Mouse (Mus musculus) mature B cell (primary cell): ENCODE results near the gene Gm12216.
"Not testable (repeated sequence)": the region's sequence is repeated elsewhere in the genome, so short reads cannot be mapped to it uniquely, and the experiment has no call there.

Source experiments
- in situ Hi-C: fragments of 300-500 bp; cut with MboI; formaldehyde crosslinking; loops from 2 replicates; pipeline ENCODE4 v1.14.3; 2019

Gm12216 gene

GRCm38 (mm10) chr11:53858761-53859580 is at the start of gene Gm12216:
Gm12216 (minus strand) TSS chr11:53859256.
- in situ Hi-C loops = loop anchor here (5.0 kb wide), 1 partner anchor 97 kb away; no protein-coding TSS in a partner anchor

- in situ Hi-C loops = no loop called here
These were observed 49.6 kb upstream of the Gm12216 start for GRCm38 (mm10) chr11:53908686-53909085.

- in situ Hi-C loops = no loop called here
These were observed 45.5 kb upstream of the Gm12216 start for GRCm38 (mm10) chr11:53904534-53904925.

- in situ Hi-C loops = no loop called here
These were observed 44.9 kb upstream of the Gm12216 start for GRCm38 (mm10) chr11:53903781-53904533.

- in situ Hi-C loops = no loop called here
These were observed 43.7 kb upstream of the Gm12216 start for GRCm38 (mm10) chr11:53902741-53903140.

GRCm38 (mm10) chr11:53900991-53901390 is 41.9 kb upstream of the Gm12216 start:
- in situ Hi-C loops = no loop called here

GRCm38 (mm10) chr11:53899981-53900380 is 40.9 kb upstream of the Gm12216 start:
- in situ Hi-C loops = no loop called here

- in situ Hi-C loops = no loop called here
These were observed 39.9 kb upstream of the Gm12216 start for GRCm38 (mm10) chr11:53899004-53899403.

- in situ Hi-C loops = no loop called here
These were observed 37.9 kb upstream of the Gm12216 start for GRCm38 (mm10) chr11:53896935-53897334.

- in situ Hi-C loops = no loop called here
These were observed 34.4 kb upstream of the Gm12216 start for GRCm38 (mm10) chr11:53893451-53893850.

- in situ Hi-C loops = no loop called here
These were observed 33.8 kb upstream of the Gm12216 start for GRCm38 (mm10) chr11:53892716-53893416.

GRCm38 (mm10) chr11:53891505-53892451 is 32.7 kb upstream of the Gm12216 start, which contains the start of gene Slc22a5:
Slc22a5 (minus strand) TSS chr11:53891660.
- in situ Hi-C loops = no loop called here

- in situ Hi-C loops = no loop called here
These were observed 31.9 kb upstream of the Gm12216 start for GRCm38 (mm10) chr11:53890906-53891504.

- in situ Hi-C loops = no loop called here
These were observed 31.2 kb upstream of the Gm12216 start for GRCm38 (mm10) chr11:53890225-53890624.

- in situ Hi-C loops = no loop called here
These were observed 30.1 kb upstream of the Gm12216 start for GRCm38 (mm10) chr11:53889091-53889645.

GRCm38 (mm10) chr11:53888242-53888641 is 29.2 kb upstream of the Gm12216 start:
- in situ Hi-C loops = no loop called here

- in situ Hi-C loops = no loop called here
These were observed 24.2 kb upstream of the Gm12216 start for GRCm38 (mm10) chr11:53883287-53883686.

- in situ Hi-C loops = not testable (repeated sequence)
These were observed 19.0 kb upstream of the Gm12216 start for GRCm38 (mm10) chr11:53878096-53878495.

GRCm38 (mm10) chr11:53876488-53876887 is 17.4 kb upstream of the Gm12216 start:
- in situ Hi-C loops = no loop called here

GRCm38 (mm10) chr11:53874706-53875105 is 15.7 kb upstream of the Gm12216 start:
- in situ Hi-C loops = no loop called here
